Mouse (Mus musculus): ENCODE results near the gene Tpm4.
"Not testable (repeated sequence)": the region's sequence is repeated elsewhere in the genome, so short reads cannot be mapped to it uniquely, and the experiment has no call there.

Gene Tpm4

GRCm38 (mm10) chr8:72134756-72135445 lies at the start of gene Tpm4:
TSS of gene Tpm4 (plus strand) at chr8:72134975.
- peak; percentile 71 for DNase-seq (ENCODE audit: low spot score)

DNA sequence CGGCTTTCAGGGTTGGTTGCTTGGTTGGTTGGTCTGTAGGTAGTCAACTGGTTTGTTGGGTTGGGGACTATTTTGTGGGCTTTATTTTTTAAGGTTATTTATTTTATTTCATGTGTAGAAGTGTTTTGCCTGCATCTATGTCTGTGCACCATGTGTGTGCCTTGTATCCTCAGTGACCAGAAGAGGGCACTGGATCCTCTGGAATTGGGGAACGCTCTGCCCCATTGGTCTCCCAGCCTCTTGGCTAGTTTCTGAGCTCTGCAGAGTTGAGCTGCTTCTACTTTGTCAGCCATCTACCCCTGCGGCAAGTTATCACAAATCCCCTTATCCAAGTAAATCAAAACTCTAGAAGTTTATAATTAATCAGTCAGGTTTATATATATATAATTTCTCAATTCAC lies 47.2 kb upstream of the Tpm4 start:
- DNase-seq (ENCODE audit: low spot score), result not testable (repeated sequence)

GRCm38 (mm10) chr8:72096721-72097120 lies 38.1 kb upstream of the Tpm4 start:
- not testable (repeated sequence) for DNase-seq (ENCODE audit: low spot score)

GRCm38 (mm10) chr8:72099377-72100103 lies 35.2 kb upstream of the Tpm4 start:
- peak; percentile 52 for DNase-seq (ENCODE audit: low spot score)

GRCm38 (mm10) chr8:72105165-72105564 lies 29.6 kb upstream of the Tpm4 start:
- no peak for DNase-seq (ENCODE audit: low spot score)

DNA sequence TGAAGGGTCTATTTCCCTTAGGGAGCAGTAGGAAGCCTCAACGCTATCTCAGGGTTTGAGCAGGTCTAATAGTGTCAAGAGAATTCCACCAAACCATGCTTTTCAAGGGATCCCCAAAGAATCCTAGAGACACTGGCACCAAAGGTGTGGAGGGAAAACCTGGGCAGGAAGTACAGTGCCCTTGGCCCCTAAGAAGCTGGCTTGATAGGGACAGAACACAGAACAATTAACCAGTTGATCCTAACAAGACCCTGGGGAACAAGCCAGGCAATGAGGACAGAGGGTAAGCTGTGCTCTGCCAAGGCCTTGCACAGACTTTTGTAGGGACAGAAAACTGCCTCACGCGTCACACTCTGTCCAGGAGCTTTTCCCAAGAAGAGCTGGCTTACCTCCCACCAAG lies 28.0 kb upstream of the Tpm4 start, which contains the start of gene Olfr374:
Gene Olfr374 (plus strand): TSS at position 301 of the 400 bp plus-strand sequence.
- no peak for DNase-seq (ENCODE audit: low spot score)

GRCm38 (mm10) chr8:72110876-72111275 lies 23.9 kb upstream of the Tpm4 start:
- DNase-seq (ENCODE audit: low spot score), result no peak

GRCm38 (mm10) chr8:72112486-72112885 lies 22.3 kb upstream of the Tpm4 start:
- DNase-seq (ENCODE audit: low spot score), result no peak

DNA sequence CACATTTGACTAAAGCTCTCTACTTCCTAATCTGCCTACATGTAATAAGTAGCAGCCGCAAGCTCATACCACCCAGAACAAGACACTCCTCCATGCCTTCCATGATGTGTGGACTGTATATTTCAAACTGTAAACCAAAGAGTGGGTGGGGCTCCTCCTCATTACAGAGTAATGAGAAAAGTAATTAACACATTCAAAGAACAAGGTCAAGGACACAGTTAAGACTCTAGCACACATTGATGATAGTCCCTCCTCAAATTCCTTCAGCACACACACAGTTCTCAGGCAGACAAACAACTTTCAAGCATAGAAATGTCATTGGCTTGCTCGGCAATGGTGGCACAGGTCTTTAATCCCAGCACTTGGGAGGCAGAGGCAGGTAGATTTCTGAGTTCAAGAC lies 19.6 kb upstream of the Tpm4 start:
- DNase-seq (ENCODE audit: low spot score), result no peak

GRCm38 (mm10) chr8:72118616-72119015 lies 16.2 kb upstream of the Tpm4 start:
- no peak for DNase-seq (ENCODE audit: low spot score)

GRCm38 (mm10) chr8:72121486-72121885 lies 13.3 kb upstream of the Tpm4 start:
- not testable (repeated sequence) for DNase-seq (ENCODE audit: low spot score)

DNA sequence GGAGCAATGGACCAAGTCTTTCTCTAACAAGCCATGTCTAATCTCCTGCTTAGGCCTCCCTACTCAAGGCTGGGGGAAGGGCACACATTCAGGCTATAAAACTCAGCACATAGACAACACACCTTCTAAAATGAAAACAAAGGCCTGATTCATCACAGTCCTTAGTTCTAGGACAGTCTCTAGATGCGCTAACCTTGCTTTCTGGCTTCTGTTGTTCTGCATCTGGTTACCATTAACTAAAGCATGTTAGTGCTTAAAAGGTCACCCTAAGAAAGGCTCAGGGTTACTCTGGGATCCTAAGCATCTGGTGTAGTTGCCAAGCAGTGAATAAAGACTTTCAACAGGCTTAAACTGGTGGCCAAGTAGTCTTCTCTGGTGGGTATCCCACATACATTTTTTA lies 12.8 kb upstream of the Tpm4 start:
- no peak for DNase-seq (ENCODE audit: low spot score)

- DNase-seq (ENCODE audit: low spot score), result no peak
These were observed 6.9 kb upstream of the Tpm4 start for GRCm38 (mm10) chr8:72127834-72128233.

GRCm38 (mm10) chr8:72131251-72131650 lies 3.5 kb upstream of the Tpm4 start:
- no peak for DNase-seq (ENCODE audit: low spot score)

GRCm38 (mm10) chr8:72131901-72132300 lies 2.9 kb upstream of the Tpm4 start:
- no peak for DNase-seq (ENCODE audit: low spot score)

- DNase-seq (ENCODE audit: low spot score), result no peak
These were observed 2.4 kb upstream of the Tpm4 start for GRCm38 (mm10) chr8:72132417-72132816.

DNA sequence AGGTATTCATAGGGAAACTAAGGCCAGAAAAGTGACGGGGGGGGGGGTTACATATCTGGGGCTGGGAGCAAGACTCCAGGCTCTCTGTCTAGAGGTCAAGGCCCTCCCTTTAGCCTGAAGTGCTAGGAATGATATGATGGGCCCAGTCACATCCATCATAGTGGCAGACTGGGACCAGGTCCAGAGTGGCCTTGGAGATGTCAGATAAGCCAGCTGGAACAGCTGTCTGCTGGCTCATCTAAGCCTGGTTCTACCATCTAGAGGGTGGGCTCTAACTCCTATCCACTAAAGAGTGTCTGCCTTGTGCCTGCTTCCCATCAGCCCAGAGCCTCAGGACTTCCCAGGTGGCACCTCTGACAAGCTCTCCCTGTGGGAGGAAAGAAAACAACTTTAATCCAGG lies 1.9 kb upstream of the Tpm4 start:
- DNase-seq (ENCODE audit: low spot score), result no peak

DNA sequence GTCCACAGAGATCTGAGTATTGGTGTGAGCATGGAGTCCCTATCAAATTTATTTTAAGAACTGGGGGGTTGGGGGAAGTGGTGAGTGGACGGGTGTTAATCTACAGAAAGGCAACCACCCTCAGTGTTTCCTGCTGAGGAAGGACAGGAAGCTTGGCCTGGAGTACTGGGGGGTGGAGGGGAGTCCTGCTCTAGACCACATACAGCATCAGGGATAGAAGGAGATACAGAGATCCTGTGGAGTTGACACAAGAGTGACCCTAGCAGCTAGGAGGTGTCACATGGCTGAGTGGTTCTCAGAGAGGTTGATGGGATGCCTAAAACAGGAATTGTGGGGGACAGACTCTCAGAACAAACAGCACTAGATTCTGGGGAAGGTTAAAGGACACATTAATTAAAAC lies 1.3 kb upstream of the Tpm4 start:
- DNase-seq (ENCODE audit: low spot score), result no peak

DNA sequence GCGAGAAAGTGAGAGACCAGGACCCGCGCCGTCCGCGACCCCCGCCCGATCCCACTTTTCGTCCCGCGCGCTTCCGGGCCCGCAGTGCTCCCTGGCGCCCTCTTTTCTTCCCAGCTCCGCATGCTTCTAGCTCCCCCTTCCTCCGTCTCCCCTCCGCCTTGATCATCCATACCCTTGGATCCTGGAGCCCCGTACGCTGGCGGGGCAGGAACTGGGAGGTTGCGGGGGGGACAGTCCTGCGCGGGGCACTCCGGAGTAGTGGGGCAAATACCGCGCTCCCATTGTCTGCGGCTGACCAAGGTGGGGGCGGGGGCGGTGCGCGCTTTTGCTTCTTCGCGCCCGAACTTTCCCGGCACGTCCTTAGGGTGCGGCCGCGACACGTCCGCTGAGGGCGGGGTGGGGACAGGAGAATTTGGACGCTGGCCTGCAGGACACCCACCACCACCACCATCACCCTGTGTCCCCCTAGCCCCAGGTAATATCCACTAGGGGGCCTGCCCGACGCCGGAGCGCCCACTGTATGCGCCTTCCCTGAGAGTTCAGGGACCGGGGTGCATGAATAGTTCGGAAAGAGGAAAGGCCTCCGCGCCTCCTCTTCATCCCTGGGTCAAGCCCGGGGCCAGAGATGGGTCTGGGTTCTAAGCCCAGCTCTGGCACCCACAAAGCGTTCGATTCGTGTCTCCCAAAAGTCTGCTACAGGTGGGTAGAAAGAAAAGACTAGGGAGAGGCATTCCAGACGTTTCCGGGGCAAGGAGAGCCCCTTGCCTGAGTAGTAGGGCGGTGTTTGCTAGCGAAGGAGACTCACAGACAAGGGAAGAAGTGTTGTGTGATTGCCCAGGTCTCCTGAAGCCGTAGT lies 899 bp downstream of the Tpm4 start:
- DNase-seq (ENCODE audit: low spot score), result peak; percentile 45

GRCm38 (mm10) chr8:72136302-72136978 lies 1.7 kb downstream of the Tpm4 start:
- peak; percentile 81 for DNase-seq (ENCODE audit: low spot score)

- DNase-seq (ENCODE audit: low spot score), result no peak
These were observed 2.7 kb downstream of the Tpm4 start for GRCm38 (mm10) chr8:72137431-72137830.

DNA sequence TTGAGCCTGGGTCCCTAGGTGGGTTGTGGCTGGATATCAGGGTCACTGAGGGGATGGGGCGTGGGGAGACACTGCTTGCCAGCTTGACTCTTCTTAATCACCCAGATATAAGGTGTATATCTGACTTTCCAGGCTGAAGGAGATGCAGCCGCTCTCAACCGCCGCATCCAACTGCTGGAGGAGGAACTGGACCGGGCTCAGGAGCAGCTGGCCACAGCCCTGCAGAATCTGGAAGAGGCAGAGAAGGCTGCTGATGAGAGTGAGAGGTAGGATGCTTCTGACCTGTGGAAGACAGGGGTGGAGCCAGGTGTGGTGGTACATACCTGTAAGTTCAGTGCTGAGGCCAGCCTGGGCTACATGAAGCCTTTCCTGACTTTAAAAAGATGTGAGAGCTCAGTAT lies 3.7 kb downstream of the Tpm4 start:
- no peak for DNase-seq (ENCODE audit: low spot score)
